Mouse (Mus musculus) intestine, embryonic 14.5 days (tissue): ENCODE data around the gene Patz1. TPM values are rescaled to one million over a fixed set of nuclear protein-coding genes. Genes with fewer than 3 reads are reported as not detected.

Experiments used
- ATAC-seq: fragments of 200-750 bp; cut with Nextera tagmentation; replicated peaks from 2 replicates; pipeline ENCODE4 v1.8.0; 2017; ENCODE audit warnings: low read depth, moderate number of reproducible peaks, moderate TSS enrichment, moderate library complexity; ENCODE audit not compliant: low FRiP score, low TSS enrichment
- DNase-seq: peaks from one replicate; pipeline ENCODE4 v3.0.0-alpha.2; 2018; ENCODE audit warnings: low spot score
- H3K27ac ChIP-seq: fragments of 300-500 bp; sonication (generic); 2 replicates; pipeline ENCODE4 v1.5.1; 2014; ENCODE audit warnings: low read depth, mild to moderate bottlenecking, control low read depth
- H3K27me3 ChIP-seq: fragments of 300-500 bp; sonication (generic); replicated peaks from 2 replicates; pipeline ENCODE4 v1.6.1; 2014; ENCODE audit warnings: low read length, control low read depth; ENCODE audit not compliant: control insufficient read depth, insufficient read depth
- H3K36me3 ChIP-seq: fragments of 300-500 bp; sonication (generic); 2 replicates; pipeline ENCODE4 v1.6.1; 2014; ENCODE audit warnings: low read length, control low read depth; ENCODE audit not compliant: control insufficient read depth, insufficient read depth
- H3K4me1 ChIP-seq: fragments of 300-500 bp; sonication (generic); replicated peaks from 2 replicates; pipeline ENCODE4 v1.6.1; 2014; ENCODE audit warnings: low read length, control low read depth, mixed read lengths; ENCODE audit not compliant: control insufficient read depth, insufficient read depth
- H3K4me2 ChIP-seq: fragments of 300-500 bp; sonication (generic); 2 replicates; pipeline ENCODE4 v1.6.1; 2014; ENCODE audit warnings: low read length
- H3K4me3 ChIP-seq: fragments of 300-500 bp; sonication (generic); 2 replicates; pipeline ENCODE4 v1.5.1; 2014; ENCODE audit warnings: low read depth, low read length, control low read depth, mixed read lengths
- H3K9ac ChIP-seq: fragments of 300-500 bp; sonication (generic); 2 replicates; pipeline ENCODE4 v1.6.1; 2014; ENCODE audit warnings: mild to moderate bottlenecking, low read length
- H3K9me3 ChIP-seq: fragments of 300-500 bp; sonication (generic); 2 replicates; pipeline ENCODE4 v1.6.1; 2016; ENCODE audit warnings: low read length, control low read depth; ENCODE audit not compliant: control insufficient read depth
- WGBS: fragments of 180-500 bp; shearing (Covaris S2); extraction: QIAGEN DNeasy Blood & Tissue Kit; methylation state at CpG from one replicate; pipeline ENCODE4 v1.1.7; 2014; 5-methylcytosine and 5-hydroxymethylcytosine counted together
- polyA plus RNA-seq: library from polyadenylated mRNA; unstranded; fragments of >200 nt; fragmentation: Nextera tagmentation; extraction: Ambion mirVana; gene quantifications from 2 replicates; pipeline ENCODE4 v1.2.1, GENCODE M21; 2014

Patz1 gene
- polyA plus RNA-seq, 1 experiment from 2014 or later, result 50.6 TPM

- Histone ChIP-seq H3K27ac (no peak overlapping the region), H3K4me1 (peaks cover 18% of the 10 kb centered on the region), H3K9me3 (no peaks in the 10 kb centered on the region), H3K4me2 (no peak overlapping the region), H3K4me3 (no peak overlapping the region), H3K27me3 (no peaks in the 10 kb centered on the region), H3K9ac (no peak overlapping the region), H3K36me3 (peaks cover 98% of the 10 kb centered on the region)
- DNase-seq (no peak), ATAC-seq (no peak)
- WGBS, result 85% methylated on average over 10 of the region's 10 CpGs
These were observed 9.5 kb downstream of the Patz1 start for GRCm38 (mm10) chr11:3297871-3298812.

GRCm38 (mm10) chr11:3298813-3299185, 10.1 kb downstream of the Patz1 start:
- H3K9me3 ChIP-seq, result no peaks in the 10 kb centered on the region
- ATAC-seq (no peak), DNase-seq (no peak)
- peaks cover 11% of the 10 kb centered on the region for H3K4me1 ChIP-seq
- no peaks in the 10 kb centered on the region for H3K27me3 ChIP-seq
- no peak overlapping the region for H3K9ac ChIP-seq
- no peak overlapping the region for H3K4me3 ChIP-seq
- WGBS, result 92% methylated on average over 14 of the region's 14 CpGs
- no peak overlapping the region for H3K27ac ChIP-seq
- no peak overlapping the region for H3K4me2 ChIP-seq
- H3K36me3 ChIP-seq, result peaks cover 98% of the 10 kb centered on the region

GRCm38 (mm10) chr11:3301075-3301474, 12.4 kb downstream of the Patz1 start:
- H3K4me2 ChIP-seq, result no peak overlapping the region
- H3K4me3 ChIP-seq, result no peak overlapping the region
- DNase-seq, result no peak
- ATAC-seq, result no peak
- 97% methylated on average over 5 of the region's 5 CpGs for WGBS
- no peak overlapping the region for H3K27ac ChIP-seq
- no peaks in the 10 kb centered on the region for H3K9me3 ChIP-seq
- H3K9ac ChIP-seq, result no peak overlapping the region
- peaks cover 99% of the 10 kb centered on the region for H3K36me3 ChIP-seq
- H3K4me1 ChIP-seq, result 0 out of 2 replicates have a peak, but pooled peaks cover under 1% of the 10 kb centered on the region
- H3K27me3 ChIP-seq, result no peaks in the 10 kb centered on the region

- Histone ChIP-seq H3K36me3 (peaks cover 99% of the 10 kb centered on the region), H3K4me3 (no peak overlapping the region), H3K9ac (no peak overlapping the region), H3K4me1 (no peaks in the 10 kb centered on the region), H3K9me3 (no peaks in the 10 kb centered on the region), H3K4me2 (no peak overlapping the region), H3K27me3 (no peaks in the 10 kb centered on the region), H3K27ac (no peak overlapping the region)
- DNase-seq (no peak), ATAC-seq (no peak)
- WGBS, result 79% methylated on average over 4 of the region's 4 CpGs
These were observed 13.7 kb downstream of the Patz1 start for GRCm38 (mm10) chr11:3302385-3302784.

- ATAC-seq (no peak), DNase-seq (no peak)
- H3K9me3 ChIP-seq, result no peaks in the 10 kb centered on the region
- H3K9ac ChIP-seq, result no peak overlapping the region
- no peaks in the 10 kb centered on the region for H3K4me1 ChIP-seq
- H3K36me3 ChIP-seq, result peaks cover 100% of the 10 kb centered on the region
- no peaks in the 10 kb centered on the region for H3K27me3 ChIP-seq
- WGBS, result 82% methylated on average over 4 of the region's 4 CpGs
- H3K4me2 ChIP-seq, result no peak overlapping the region
- no peak overlapping the region for H3K27ac ChIP-seq
- no peak overlapping the region for H3K4me3 ChIP-seq
These were observed 14.1 kb downstream of the Patz1 start for GRCm38 (mm10) chr11:3302792-3303191.

GRCm38 (mm10) chr11:3305821-3306220, 17.1 kb downstream of the Patz1 start:
- ATAC-seq (no peak), DNase-seq (no peak)
- Histone ChIP-seq H3K4me1 (no peaks in the 10 kb centered on the region), H3K27me3 (no peaks in the 10 kb centered on the region), H3K4me3 (no peak overlapping the region), H3K9me3 (no peaks in the 10 kb centered on the region), H3K27ac (no peak overlapping the region), H3K9ac (no peak overlapping the region), H3K36me3 (peaks cover 100% of the 10 kb centered on the region), H3K4me2 (no peak overlapping the region)
- WGBS, result 92% methylated on average over 4 of the region's 4 CpGs

- H3K27me3 ChIP-seq, result no peaks in the 10 kb centered on the region
- H3K9ac ChIP-seq, result no peak overlapping the region
- DNase-seq (no peak), ATAC-seq (no peak)
- no peak overlapping the region for H3K4me3 ChIP-seq
- peaks cover 87% of the 10 kb centered on the region for H3K36me3 ChIP-seq
- no peaks in the 10 kb centered on the region for H3K4me1 ChIP-seq
- no peaks in the 10 kb centered on the region for H3K9me3 ChIP-seq
- 89% methylated on average over 3 of the region's 3 CpGs for WGBS
- H3K27ac ChIP-seq, result no peak overlapping the region
- H3K4me2 ChIP-seq, result no peak overlapping the region
These were observed 19.2 kb downstream of the Patz1 start for GRCm38 (mm10) chr11:3307875-3308274.

- 93% methylated on average over 4 of the region's 4 CpGs for WGBS
- ATAC-seq, result no peak
These were observed 21.2 kb downstream of the Patz1 start for GRCm38 (mm10) chr11:3309884-3310283.

More at GRCm38 (mm10) chr11:3309884-3310283, 21.2 kb downstream of the Patz1 start:
- H3K4me1 ChIP-seq, result no peaks in the 10 kb centered on the region
- no peak overlapping the region for H3K4me3 ChIP-seq
- H3K9ac ChIP-seq, result no peak overlapping the region
- no peak overlapping the region for H3K27ac ChIP-seq
- H3K4me2 ChIP-seq, result no peak overlapping the region
- no peaks in the 10 kb centered on the region for H3K9me3 ChIP-seq
- no peak for DNase-seq
- H3K27me3 ChIP-seq, result no peaks in the 10 kb centered on the region
- peaks cover 67% of the 10 kb centered on the region for H3K36me3 ChIP-seq
